Mouse (Mus musculus) MEL (cell line): ENCODE measurements around the gene Gtdc1.

Experiments used
- CTCF ChIP-seq, 3 experiments: IDR thresholded peaks in 2 of 3; conservative IDR thresholded peaks in 1 of 3; 2 replicates each; pipeline ENCODE4 v1.5.1; 2011 to 2012; ENCODE audit warnings: low read length in 3 of 3, low read depth in 2 of 3, mild to moderate bottlenecking in 2 of 3, improper control_type of control experiment in 1 of 3, inconsistent platforms in 1 of 3, mixed read lengths in 1 of 3, moderate library complexity in 1 of 3; ENCODE audit not compliant: control insufficient read depth in 1 of 3, insufficient read depth in 1 of 3, poor library complexity in 1 of 3, severe bottlenecking in 1 of 3
- E2F4 ChIP-seq: IDR thresholded peaks from 2 replicates; pipeline ENCODE4 v1.6.1; 2011; ENCODE audit warnings: low read depth, low read length, improper control_type of control experiment, borderline replicate concordance
- GABPA ChIP-seq: IDR thresholded peaks from 2 replicates; pipeline ENCODE4 v1.6.1; 2012; ENCODE audit warnings: low read depth, mild to moderate bottlenecking, inconsistent platforms, low read length, improper control_type of control experiment, moderate library complexity
- JUND ChIP-seq: IDR thresholded peaks from 2 replicates; pipeline ENCODE4 v1.6.1; 2011; ENCODE audit warnings: low read depth, mild to moderate bottlenecking, improper control_type of control experiment, low read length
- NRF1 ChIP-seq: IDR thresholded peaks from 2 replicates; pipeline ENCODE4 v1.6.1; 2014; ENCODE audit warnings: low read depth, mild to moderate bottlenecking, inconsistent platforms, low read length, improper control_type of control experiment, moderate library complexity; ENCODE audit not compliant: poor library complexity, insufficient read depth, severe bottlenecking
- POLR2A ChIP-seq, 2 experiments: IDR thresholded peaks; 2 replicates each; pipeline ENCODE4 v1.6.1; 2011 to 2012; ENCODE audit warnings: low read length in 2 of 2, mild to moderate bottlenecking in 2 of 2, control low read depth in 1 of 2, improper control_type of control experiment in 1 of 2, low read depth in 1 of 2, moderate library complexity in 1 of 2; ENCODE audit not compliant: control insufficient read depth in 1 of 2, insufficient read depth in 1 of 2, poor library complexity in 1 of 2
- POLR2AphosphoS2 ChIP-seq: IDR thresholded peaks from 2 replicates; pipeline ENCODE4 v1.6.1; 2011; ENCODE audit warnings: low read length, improper control_type of control experiment
- RCOR1 ChIP-seq: IDR thresholded peaks from 2 replicates; pipeline ENCODE4 v1.6.1; 2012; ENCODE audit warnings: low read depth, mild to moderate bottlenecking, inconsistent platforms, low read length, improper control_type of control experiment
- SIN3A ChIP-seq: IDR thresholded peaks from 2 replicates; pipeline ENCODE4 v1.6.1; 2012; ENCODE audit warnings: low read length, improper control_type of control experiment, inconsistent platforms

DNA sequence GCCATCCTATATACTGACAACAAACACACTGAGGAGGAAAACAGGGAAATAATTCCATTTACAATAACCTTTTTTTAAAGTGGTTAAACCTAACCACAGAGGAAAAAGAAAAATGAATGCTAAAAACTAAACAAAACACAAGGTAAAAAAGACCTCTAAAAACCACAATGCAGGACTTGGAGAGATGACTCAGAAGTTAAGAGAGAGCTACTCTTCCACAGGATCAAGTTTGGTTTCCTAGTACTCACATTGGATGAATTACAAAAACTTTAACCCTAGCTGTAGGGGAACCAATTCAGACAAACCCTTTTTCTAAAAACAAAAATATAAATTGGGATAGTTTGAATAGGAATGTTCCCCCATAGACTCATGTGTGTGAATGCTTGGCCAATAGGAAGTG, 77.8 kb downstream of the Gtdc1 start:
- no peak for TF ChIP-seq POLR2A (IDR thresholded peaks at IDR 0.05; ENCODE audit: control insufficient read depth in 1 of 2, insufficient read depth in 1 of 2, low read depth in 1 of 2, low read length in 2 of 2, poor library complexity in 1 of 2)
- TF ChIP-seq JUND: no peak
- TF ChIP-seq CTCF (IDR thresholded peaks at IDR 0.05 in 2 of 3, conservative IDR thresholded peaks at IDR 0.05 in 1 of 3; ENCODE audit: control insufficient read depth in 1 of 3, insufficient read depth in 1 of 3, low read depth in 2 of 3, low read length in 3 of 3, poor library complexity in 1 of 3, severe bottlenecking in 1 of 3): no peak
- no peak for TF ChIP-seq POLR2AphosphoS2
- TF ChIP-seq E2F4: no peak
- no peak for TF ChIP-seq SIN3A
- TF ChIP-seq NRF1: no peak
- no peak for TF ChIP-seq RCOR1
- TF ChIP-seq GABPA: no peak
